Mouse (Mus musculus): ENCODE results near the gene Tnfrsf17.

- TF ChIP-seq CTCF (IDR thresholded peaks at IDR 0.05; ENCODE audit: insufficient read depth, low read length) = no peak
- TF ChIP-seq POLR2A (IDR thresholded peaks at IDR 0.05; ENCODE audit: borderline replicate concordance, extremely low read depth, low read depth, low read length) = no peak
These were observed 30.9 kb upstream of the Tnfrsf17 start for GRCm38 (mm10) chr16:11282655-11283232.
